ENCODE assay signal across 26 mouse cellular contexts in the genomic region with DNA sequence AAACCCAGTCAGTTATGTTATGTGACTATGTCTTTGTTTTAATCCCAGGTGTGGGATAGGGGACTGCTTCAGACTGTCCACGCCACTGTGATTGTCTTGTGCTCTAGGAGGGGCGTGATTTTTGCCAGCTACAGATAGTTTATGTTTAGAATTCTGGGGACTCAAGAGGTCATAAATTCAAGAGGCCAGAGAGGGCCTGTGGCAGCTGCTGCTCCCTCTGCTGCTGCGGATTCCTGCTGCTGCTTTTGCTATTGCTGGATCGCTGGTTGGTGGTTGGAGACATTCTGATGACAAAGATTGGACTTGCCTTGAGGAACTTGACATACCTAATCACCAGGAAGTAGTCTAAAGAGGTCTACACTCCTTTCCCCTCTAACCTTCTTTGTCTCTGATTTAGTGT. TPM values are rescaled to one million over a fixed set of nuclear protein-coding genes. Genes with fewer than 3 reads are reported as not detected.
"Had no signal": no experiment of that assay in that cellular context is flagged by ENCODE, and none has a peak within 500 bp of the region (broad histone marks: within the 10 kb centered on the region; RNA-seq: fewer than 3 reads in every experiment).

No protein-coding gene starts in this region.

- H3K27ac ChIP-seq: heart, embryonic 13.5 days; heart, embryonic 15.5 days; hindbrain, embryonic 13.5 days; hindbrain, embryonic 15.5 days; hindbrain, postnatal 0 days; intestine, embryonic 15.5 days; layer of hippocampus, adult 2 months; left cerebral cortex, adult 2 months; limb, embryonic 10.5 days; limb, embryonic 12.5 days; liver, embryonic 13.5 days had no signal

- H3K4me1 ChIP-seq: hindbrain, embryonic 15.5 days; intestine, embryonic 15.5 days; limb, embryonic 12.5 days had no signal

- H3K9me3 ChIP-seq: heart, embryonic 13.5 days; heart, embryonic 15.5 days; hindbrain, embryonic 13.5 days; hindbrain, embryonic 15.5 days; intestine, embryonic 15.5 days; limb, embryonic 10.5 days; limb, embryonic 12.5 days; liver, embryonic 13.5 days had no signal

- DNase-seq: gastrocnemius, postnatal 14 days; gastrocnemius, postnatal 36 days; heart, adult 18-20 months; heart, postnatal 14 days; kidney, adult 18-20 months; kidney, adult 8-10 months; kidney, postnatal 10 days; kidney, postnatal 25 days; kidney, postnatal 4 days; liver; liver, embryonic 13.5 days had no signal

- H3K27me3 ChIP-seq: heart, embryonic 13.5 days; heart, embryonic 15.5 days; hindbrain, embryonic 13.5 days; hindbrain, embryonic 15.5 days; intestine, embryonic 15.5 days; limb, embryonic 12.5 days; liver, embryonic 13.5 days had no signal

- H3K4me3 ChIP-seq: heart, embryonic 13.5 days; heart, embryonic 15.5 days; hindbrain, embryonic 13.5 days; hindbrain, embryonic 15.5 days; intestine, embryonic 15.5 days; layer of hippocampus, adult 2 months; left cerebral cortex, adult 2 months; limb, embryonic 10.5 days; limb, embryonic 12.5 days; liver, embryonic 13.5 days had no signal

- ATAC-seq: hindbrain, postnatal 0 days; intestine, embryonic 15.5 days; intestine, postnatal 0 days had no signal

- H3K36me3 ChIP-seq: heart, embryonic 13.5 days; heart, embryonic 15.5 days; hindbrain, embryonic 13.5 days; hindbrain, embryonic 15.5 days; intestine, embryonic 15.5 days; limb, embryonic 10.5 days; limb, embryonic 12.5 days; liver, embryonic 13.5 days had no signal

RNA-seq across cellular contexts. Expression of gene Il31ra, which starts 57.5 kb away (rescaled TPM):
- total RNA-seq: gastrocnemius, adult 18-20 months; gastrocnemius, postnatal 36 days; heart, adult 18-20 months; heart, adult 8-10 months; hindbrain, postnatal 0 days had no signal
- polyA plus RNA-seq: heart, postnatal 0 days; hindbrain, embryonic 11.5 days; hindbrain, postnatal 0 days; limb, embryonic 12.5 days had no signal
